Mouse (Mus musculus): ENCODE results near the gene Ak1. TPM values are rescaled to one million over a fixed set of nuclear protein-coding genes. Genes with fewer than 3 reads are reported as not detected.

Gene Ak1
- total RNA-seq, 2 experiments from 2014 or later: 3.3 TPM; not detected in 1

GRCm38 (mm10) chr2:32680961-32681650, 59.5 kb downstream of the Ak1 start:
- ATAC-seq (replicated peaks; ENCODE audit: poor library complexity, severe bottlenecking): no peak

GRCm38 (mm10) chr2:32681754-32682153, 60.2 kb downstream of the Ak1 start:
- no peak for ATAC-seq (replicated peaks; ENCODE audit: poor library complexity, severe bottlenecking)

GRCm38 (mm10) chr2:32682721-32683417, 61.3 kb downstream of the Ak1 start:
- ATAC-seq (replicated peaks; ENCODE audit: poor library complexity, severe bottlenecking): no peak

GRCm38 (mm10) chr2:32683701-32684100, 62.1 kb downstream of the Ak1 start:
- ATAC-seq (replicated peaks; ENCODE audit: poor library complexity, severe bottlenecking): no peak

Other genes starting within 250 kb of the Ak1 start
- gene 1110008P14Rik, start 239.8 kb upstream of the Ak1 start, total RNA-seq (2014; fragmentation: Nextera tagmentation): 11.7 and 20.7 TPM in 2 replicates
- 5.5 and 11.2 TPM in 2 replicates for gene 1110008P14Rik, start 239.8 kb upstream of the Ak1 start, total RNA-seq (2017)
- gene Lcn2, start 233.5 kb upstream of the Ak1 start, total RNA-seq (2014; fragmentation: Nextera tagmentation): 24.8 and 50.9 TPM in 2 replicates
- 51.1 and 62.2 TPM in 2 replicates for gene Lcn2, start 233.5 kb upstream of the Ak1 start, total RNA-seq (2017)
- gene Ptges2, start 225.9 kb upstream of the Ak1 start, total RNA-seq (2014; fragmentation: Nextera tagmentation): 17.8 and 32.2 TPM in 2 replicates
- gene Ptges2, start 225.9 kb upstream of the Ak1 start, total RNA-seq (2017): 15.2 and 23.4 TPM in 2 replicates
- gene Naif1, start 171.3 kb upstream of the Ak1 start, total RNA-seq (2014; fragmentation: Nextera tagmentation): 3.7 and 4.6 TPM in 2 replicates
- 3.0 and 4.8 TPM in 2 replicates for gene Naif1, start 171.3 kb upstream of the Ak1 start, total RNA-seq (2017)
- 7.1 and 19.9 TPM in 2 replicates for gene Slc25a25, start 170.3 kb upstream of the Ak1 start, total RNA-seq (2014; fragmentation: Nextera tagmentation)
- gene Slc25a25, start 170.3 kb upstream of the Ak1 start, total RNA-seq (2017): 8.1 and 14.6 TPM in 2 replicates
- gene Fam102a, start 86.4 kb upstream of the Ak1 start, total RNA-seq (2014; fragmentation: Nextera tagmentation): 2.4 and 3.8 TPM in 2 replicates
- 1.3 and 1.5 TPM in 2 replicates for gene Fam102a, start 86.4 kb upstream of the Ak1 start, total RNA-seq (2017)
- 93.4 and 126 TPM in 2 replicates for gene Dpm2, start 50.9 kb upstream of the Ak1 start, total RNA-seq (2014; fragmentation: Nextera tagmentation)
- 32.8 and 33.4 TPM in 2 replicates for gene Dpm2, start 50.9 kb upstream of the Ak1 start, total RNA-seq (2017)
- gene Pip5kl1, start 47.0 kb upstream of the Ak1 start, total RNA-seq (2014; fragmentation: Nextera tagmentation): 1.8 TPM in 1 of 2 replicates, not detected in the other
- gene Pip5kl1, start 47.0 kb upstream of the Ak1 start, total RNA-seq (2017): not detected in 2 replicates
- not detected in 2 replicates for gene 9430097D07Rik, start 46.1 kb upstream of the Ak1 start, total RNA-seq (2014; fragmentation: Nextera tagmentation)
- gene 9430097D07Rik, start 46.1 kb upstream of the Ak1 start, total RNA-seq (2017): not detected in 2 replicates
- 37.5 and 51.7 TPM in 2 replicates for gene St6galnac4, start 34.7 kb upstream of the Ak1 start, total RNA-seq (2014; fragmentation: Nextera tagmentation)
- 26.0 and 31.9 TPM in 2 replicates for gene St6galnac4, start 34.7 kb upstream of the Ak1 start, total RNA-seq (2017)
- 16.2 and 19.0 TPM in 2 replicates for gene St6galnac6, start 22.0 kb upstream of the Ak1 start, total RNA-seq (2014; fragmentation: Nextera tagmentation)
- 11.3 and 14.2 TPM in 2 replicates for gene St6galnac6, start 22.0 kb upstream of the Ak1 start, total RNA-seq (2017)
- 11.0 and 28.9 TPM in 2 replicates for gene Eng, start 24.8 kb downstream of the Ak1 start, total RNA-seq (2014; fragmentation: Nextera tagmentation)
- 4.0 and 6.0 TPM in 2 replicates for gene Eng, start 24.8 kb downstream of the Ak1 start, total RNA-seq (2017)
- 24.2 and 34.0 TPM in 2 replicates for gene Fpgs, start 82.4 kb downstream of the Ak1 start, total RNA-seq (2014; fragmentation: Nextera tagmentation)
- 19.0 and 20.7 TPM in 2 replicates for gene Fpgs, start 82.4 kb downstream of the Ak1 start, total RNA-seq (2017)
- 89.5 and 102 TPM in 2 replicates for gene Cdk9, start 91.3 kb downstream of the Ak1 start, total RNA-seq (2014; fragmentation: Nextera tagmentation)
- 44.8 and 54.3 TPM in 2 replicates for gene Cdk9, start 91.3 kb downstream of the Ak1 start, total RNA-seq (2017)
- 14.3 and 17.6 TPM in 2 replicates for gene Sh2d3c, start 99.3 kb downstream of the Ak1 start, total RNA-seq (2014; fragmentation: Nextera tagmentation)
- 11.2 and 12.7 TPM in 2 replicates for gene Sh2d3c, start 99.3 kb downstream of the Ak1 start, total RNA-seq (2017)
- not detected in 2 replicates for gene 6330409D20Rik, start 119.3 kb downstream of the Ak1 start, total RNA-seq (2014; fragmentation: Nextera tagmentation)
- not detected in 2 replicates for gene 6330409D20Rik, start 119.3 kb downstream of the Ak1 start, total RNA-seq (2017)
- gene Tor2a, start 135.5 kb downstream of the Ak1 start, total RNA-seq (2014; fragmentation: Nextera tagmentation): 15.4 and 33.4 TPM in 2 replicates
- gene Tor2a, start 135.5 kb downstream of the Ak1 start, total RNA-seq (2017): 19.0 and 28.7 TPM in 2 replicates
- 0.15 TPM in 1 of 2 replicates, not detected in the other for gene Ttc16, start 153.9 kb downstream of the Ak1 start, total RNA-seq (2014; fragmentation: Nextera tagmentation)
- 0.09 and 0.26 TPM in 2 replicates for gene Ttc16, start 153.9 kb downstream of the Ak1 start, total RNA-seq (2017)
- gene Ptrh1, start 154.0 kb downstream of the Ak1 start, total RNA-seq (2014; fragmentation: Nextera tagmentation): 3.5 and 4.7 TPM in 2 replicates
- gene Ptrh1, start 154.0 kb downstream of the Ak1 start, total RNA-seq (2017): 2.9 and 3.0 TPM in 2 replicates
- not detected in 2 replicates for gene Cfap157, start 162.7 kb downstream of the Ak1 start, total RNA-seq (2014; fragmentation: Nextera tagmentation)
- not detected in 2 replicates for gene Cfap157, start 162.7 kb downstream of the Ak1 start, total RNA-seq (2017)
- 3.5 and 6.3 TPM in 2 replicates for gene Stxbp1, start 225.5 kb downstream of the Ak1 start, total RNA-seq (2014; fragmentation: Nextera tagmentation)
- 1.3 and 1.6 TPM in 2 replicates for gene Stxbp1, start 225.5 kb downstream of the Ak1 start, total RNA-seq (2017)